ENCODE assay signal across 8 mouse cellular contexts in the genomic region with DNA sequence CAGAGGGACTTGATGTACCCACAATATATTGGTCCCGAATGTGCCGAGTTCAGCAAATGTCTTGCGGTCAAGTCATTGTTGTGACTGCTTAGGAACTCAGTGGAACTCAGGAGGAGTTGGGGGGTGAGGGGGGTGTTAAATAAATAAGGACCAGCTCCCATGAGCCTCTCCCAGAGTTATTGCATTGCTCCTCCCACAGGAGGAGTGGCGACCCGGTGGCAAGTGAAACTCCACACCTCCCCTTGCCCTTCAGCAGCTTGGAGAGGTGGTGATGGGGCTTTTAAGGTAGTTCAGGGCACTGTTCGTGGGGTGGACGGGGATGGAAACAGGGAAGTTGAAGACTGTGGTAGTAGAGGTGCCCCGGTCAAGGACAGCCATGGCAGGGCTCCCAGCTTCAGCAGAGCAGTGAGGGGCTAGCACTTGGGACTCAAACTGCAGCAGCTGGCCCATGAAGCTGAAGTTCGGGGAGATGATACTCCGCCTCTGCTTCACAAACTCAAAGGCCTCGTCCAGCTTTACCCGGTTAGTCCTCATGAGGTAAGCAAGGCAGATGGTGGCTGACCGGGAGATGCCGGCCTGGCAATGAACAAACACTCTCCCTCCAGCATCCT. TPM values are rescaled to one million over a fixed set of nuclear protein-coding genes. Genes with fewer than 3 reads are reported as not detected.
DNase-seq lines count a peak whose midpoint lies in the region; ATAC-seq and TF ChIP-seq lines count a peak whose summit lies in the region.

No protein-coding gene starts in this region.

- no peak overlapping the region for H3ac ChIP-seq in myocyte (ENCODE audit: control insufficient read depth, insufficient read length)

- intact Hi-C loops in heart, postnatal 36 days (cut with DNase I) = loop anchor here (1.0 to 5.0 kb wide), 2 partner anchors 40 to 116 kb away; no protein-coding TSS in a partner anchor

- 0 out of 2 replicates have a peak, but pooled peaks have one; percentile 5 for TF ChIP-seq POLR2A in cortical plate, adult 2 months (IDR thresholded peaks at IDR 0.05; ENCODE audit: extremely low read depth, insufficient read depth, low read length)
- TF ChIP-seq POLR2A in myocyte (IDR thresholded peaks at IDR 0.05; ENCODE audit: insufficient read length, low read depth) = peak; percentile 31

- no peak for DNase-seq in layer of hippocampus, adult 2 months (ENCODE audit: low spot score in 2 of 2)
- DNase-seq in layer of hippocampus, postnatal 14 days (ENCODE audit: low spot score in 2 of 2) = no peak
- DNase-seq in heart, postnatal 36 days = peak; percentile 70 to 73
- no peak for DNase-seq in ovary, postnatal 14 days (ENCODE audit: low spot score)

- WGBS in limb, embryonic 13.5 days = 73% methylated on average over 14 of the region's 14 CpGs

- H3K4me2 ChIP-seq in limb, embryonic 13.5 days (replicated peaks) = peak overlapping the region; percentile 85
- peak overlapping the region; percentile 57 for H3K4me2 ChIP-seq in myocyte (ENCODE audit: low read depth)

- no peaks in the 10 kb centered on the region for H3K27me3 ChIP-seq in limb, embryonic 13.5 days
- no peaks in the 10 kb centered on the region for H3K27me3 ChIP-seq in myocyte (ENCODE audit: control insufficient read depth, insufficient read depth, insufficient read length)

- H3K27ac ChIP-seq in layer of hippocampus, adult 2 months = peak overlapping the region; percentile 98
- peak overlapping the region; percentile 99 for H3K27ac ChIP-seq in cortical plate, adult 2 months (ENCODE audit: insufficient read depth, low read length)
- H3K27ac ChIP-seq in limb, embryonic 13.5 days = no peak overlapping the region

- H3K4me1 ChIP-seq in cortical plate, adult 2 months (ENCODE audit: control insufficient read depth, insufficient read depth, low read length) = peaks cover 6% of the 10 kb centered on the region
- H3K4me1 ChIP-seq in limb, embryonic 13.5 days = peaks cover 55% of the 10 kb centered on the region

- no peaks in the 10 kb centered on the region for H3K9me3 ChIP-seq in limb, embryonic 13.5 days

- H3K79me2 ChIP-seq in myocyte (ENCODE audit: control insufficient read depth, insufficient read depth) = peaks cover 13% of the 10 kb centered on the region

- H3K36me3 ChIP-seq in limb, embryonic 13.5 days = peaks cover 10% of the 10 kb centered on the region; the same call in 1 of the 2 replicates
- H3K36me3 ChIP-seq in myocyte (ENCODE audit: control insufficient read depth, insufficient read depth) = peaks cover 6% of the 10 kb centered on the region

- 0 out of 2 replicates have a peak, but pooled peaks have one; percentile 3 for TF ChIP-seq CTCF in layer of hippocampus, adult 2 months (conservative IDR thresholded peaks at IDR 0.05)
- TF ChIP-seq CTCF in cortical plate, adult 2 months (IDR thresholded peaks at IDR 0.05; ENCODE audit: extremely low read depth, insufficient read depth, low read length) = no peak

- ATAC-seq in limb, embryonic 13.5 days (ENCODE audit: low FRiP score, low read depth) = no peak
- no peak for ATAC-seq in monocyte, adult 5-6 weeks (replicated peaks; ENCODE audit: insufficient number of reproducible peaks, low FRiP score, low TSS enrichment, poor library complexity, severe bottlenecking)

- 0 out of 2 replicates have a peak overlapping the region, but pooled peaks have one; percentile 88 for H3K9ac ChIP-seq in limb, embryonic 13.5 days

- peak overlapping the region; percentile 77 for H3K4me3 ChIP-seq in layer of hippocampus, adult 2 months
- peak overlapping the region; percentile 82 for H3K4me3 ChIP-seq in cortical plate, adult 2 months (ENCODE audit: insufficient read depth, low read length)
- peak overlapping the region; percentile 75 for H3K4me3 ChIP-seq in limb, embryonic 13.5 days
- peak overlapping the region; percentile 82 for H3K4me3 ChIP-seq in myocyte

TF ChIP-seq in myocyte, 11 proteins besides CTCF, POLR2A, EP300 and RAD21:
- no peak for TF ChIP-seq CEBPB (IDR thresholded peaks at IDR 0.05; ENCODE audit: insufficient read depth, poor library complexity, severe bottlenecking)
- TF ChIP-seq TCF3 (IDR thresholded peaks at IDR 0.05; ENCODE audit: insufficient read length, low read depth) = no peak
- no peak for TF ChIP-seq USF1 (IDR thresholded peaks at IDR 0.05; ENCODE audit: low read depth)
- no peak for TF ChIP-seq MYOD1 (IDR thresholded peaks at IDR 0.05; ENCODE audit: control insufficient read depth in 1 of 3, insufficient read length in 2 of 3, low read depth in 2 of 3)
- no peak for TF ChIP-seq MYOG (IDR thresholded peaks at IDR 0.05; ENCODE audit: control insufficient read depth in 1 of 3, insufficient read depth in 1 of 3, insufficient read length in 2 of 3, low read depth in 2 of 3)
- no peak for TF ChIP-seq REST (IDR thresholded peaks at IDR 0.05; ENCODE audit: insufficient read depth, insufficient read length)
- TF ChIP-seq TCF12 (IDR thresholded peaks at IDR 0.05; ENCODE audit: insufficient read depth, poor library complexity, severe bottlenecking) = no peak
- no peak for TF ChIP-seq POLR2AphosphoS2 (IDR thresholded peaks at IDR 0.05; ENCODE audit: insufficient read length, low read depth)
- no peak for TF ChIP-seq E2F4 (IDR thresholded peaks at IDR 0.05; ENCODE audit: insufficient read depth)
- TF ChIP-seq MAX (IDR thresholded peaks at IDR 0.05; ENCODE audit: low read depth) = no peak

RNA-seq across cellular contexts. Expression of gene Ergic1, which starts 55.2 kb away (rescaled TPM):
- total RNA-seq in layer of hippocampus, adult 2 months (2021) = 100 to 1,000 TPM; 121 to 124 TPM
- total RNA-seq in layer of hippocampus, postnatal 14 days (2021) = 100 to 1,000 TPM; 132 to 144 TPM
- 140 and 143 TPM in 2 replicates for polyA plus RNA-seq in cortical plate, adult 2 months (2012; rRNA removed)
- total RNA-seq in heart, postnatal 36 days (2021) = 10 to 100 TPM; 47.5 to 56.2 TPM
- polyA plus RNA-seq in limb, embryonic 13.5 days (2015; fragmentation: Nextera tagmentation; extraction: Ambion mirVana) = 122 and 126 TPM in 2 replicates
- 102 TPM for polyA plus RNA-seq in myocyte (2012; fragmentation: generic; extraction: Trizol)
- total RNA-seq in monocyte, adult 5-6 weeks (2017) = 16.0 to 20.2 TPM (median 17.6 TPM) in 3 replicates

RNA-seq across cellular contexts. Expression of gene Dusp1, which starts 55.8 kb away (rescaled TPM):
- total RNA-seq in layer of hippocampus, adult 2 months (2021) = 10 to 100 TPM; 14.9 to 20.9 TPM
- total RNA-seq in layer of hippocampus, postnatal 14 days (2021) = 10 to 100 TPM; 20.3 to 24.3 TPM
- 51.0 and 71.1 TPM in 2 replicates for polyA plus RNA-seq in cortical plate, adult 2 months (2012; rRNA removed)
- total RNA-seq in heart, postnatal 36 days (2021) = 100 to 1,000 TPM in 1 of 2 experiments, 10 to 100 TPM in 1; 49.6 to 105 TPM
- 17.5 and 18.9 TPM in 2 replicates for polyA plus RNA-seq in limb, embryonic 13.5 days (2015; fragmentation: Nextera tagmentation; extraction: Ambion mirVana)
- polyA plus RNA-seq in myocyte (2012; fragmentation: generic; extraction: Trizol) = 11.6 TPM
- 146 to 413 TPM (median 198 TPM) in 3 replicates for total RNA-seq in monocyte, adult 5-6 weeks (2017)

Comparison
In these comparisons a context has a peak if more than half of its experiments do, and no peak if none do; other contexts are left out.
1. DNase-seq: peak in heart, postnatal 36 days (2 of 2); none in layer of hippocampus, adult 2 months (0 of 2), layer of hippocampus, postnatal 14 days (0 of 2) and ovary, postnatal 14 days (single experiment).
2. Peak in every context shown above with its lines, with median percentiles within 50 percentile points of each other: H3K4me3 ChIP-seq.